Mouse (Mus musculus) ovary, adult 10 weeks (tissue): Measurements from ENCODE around the gene Serinc4. TPM values are rescaled to one million over a fixed set of nuclear protein-coding genes. Genes with fewer than 3 reads are reported as not detected.

ENCODE experiments used
- polyA plus RNA-seq: library from polyadenylated mRNA; stranded (reverse); fragments of 350-450 nt; fragmentation: Illumina TruSeq; extraction: RNeasy Lipid Tissue Mini Kit (QIAGEN cat#74804); gene quantifications from one replicate; pipeline ENCODE4 v1.2.3, GENCODE M21; 2014

The Serinc4 gene
- polyA plus RNA-seq: not detected

GRCm38 (mm10) chr2:121456692-121457642, at the start of gene Serinc4:
Gene Serinc4 (minus strand): TSS chr2:121456781.

GRCm38 (mm10) chr2:121473301-121474179, 17.0 kb upstream of the Serinc4 start, which contains the start of gene Mfap1b:
Gene Mfap1b (minus strand): TSS chr2:121474067.

GRCm38 (mm10) chr2:121452990-121453389, 3.6 kb downstream of the Serinc4 start, which contains the start of gene Hypk:
Gene Hypk (plus strand): TSS chr2:121453290.

GRCm38 (mm10) chr2:121448739-121449535, 7.6 kb downstream of the Serinc4 start, which contains the start of gene Serf2:
Gene Serf2 (plus strand): TSS chr2:121449195.

GRCm38 (mm10) chr2:121444178-121444577, 12.4 kb downstream of the Serinc4 start, which contains the start of gene Ell3:
Gene Ell3 (minus strand): TSS chr2:121444278.

GRCm38 (mm10) chr2:121413387-121414042, 43.1 kb downstream of the Serinc4 start, which contains the start of the genes Pdia3 and Catsper2:
Gene Pdia3 (plus strand): TSS chr2:121413775.
Gene Catsper2 (minus strand): TSS chr2:121413792.

Other genes with a start within 250 kb of the Serinc4 start
- 23.7 TPM for gene Trp53bp1, start 185.4 kb downstream of the Serinc4 start, polyA plus RNA-seq
- gene Map1a, start 167.2 kb downstream of the Serinc4 start, polyA plus RNA-seq: 1.8 TPM
- gene Ppip5k1, start 101.4 kb downstream of the Serinc4 start, polyA plus RNA-seq: 6.1 TPM
- 0.60 TPM for gene Ckmt1, start 99.1 kb downstream of the Serinc4 start, polyA plus RNA-seq
- not detected for gene Strc, start 69.6 kb downstream of the Serinc4 start, polyA plus RNA-seq
- gene Pdia3, start 43.0 kb downstream of the Serinc4 start, polyA plus RNA-seq: 2,346 TPM
- 1.3 TPM for gene Catsper2, start 43.0 kb downstream of the Serinc4 start, polyA plus RNA-seq
- gene Ell3, start 12.5 kb downstream of the Serinc4 start, polyA plus RNA-seq: 0.74 TPM
- gene Serf2, start 7.6 kb downstream of the Serinc4 start, polyA plus RNA-seq: 84.3 TPM
- gene Hypk, start 3.5 kb downstream of the Serinc4 start, polyA plus RNA-seq: 36.4 TPM
- 75.0 TPM for gene Mfap1b, start 17.3 kb upstream of the Serinc4 start, polyA plus RNA-seq
- gene Mfap1a, start 49.9 kb upstream of the Serinc4 start, polyA plus RNA-seq: 105 TPM
- gene Wdr76, start 49.9 kb upstream of the Serinc4 start, polyA plus RNA-seq: 28.8 TPM